Mouse (Mus musculus) neutrophil, adult 5-6 weeks (primary cell): Measurements from ENCODE around the gene Cdk9. TPM values are rescaled to one million over a fixed set of nuclear protein-coding genes. Genes with fewer than 3 reads are reported as not detected.

Experiments used
- ATAC-seq: fragments of 151-379, 151-347 bp; 2 replicates; pipeline ENCODE4 v1.8.0; 2017; ENCODE audit warnings: mild to moderate bottlenecking, moderate TSS enrichment; ENCODE audit not compliant: insufficient number of reproducible peaks, poor library complexity, low FRiP score, severe bottlenecking; ENCODE audit errors: extremely low read depth
- total RNA-seq: library from RNA; stranded (forward); fragments of 200-1000 nt; gene quantifications from 2 replicates; pipeline ENCODE4 v1.2.3, GENCODE M21; 2017

Gene Cdk9
- total RNA-seq, 1 experiment from 2014 or later, result 97.2 TPM

DNA sequence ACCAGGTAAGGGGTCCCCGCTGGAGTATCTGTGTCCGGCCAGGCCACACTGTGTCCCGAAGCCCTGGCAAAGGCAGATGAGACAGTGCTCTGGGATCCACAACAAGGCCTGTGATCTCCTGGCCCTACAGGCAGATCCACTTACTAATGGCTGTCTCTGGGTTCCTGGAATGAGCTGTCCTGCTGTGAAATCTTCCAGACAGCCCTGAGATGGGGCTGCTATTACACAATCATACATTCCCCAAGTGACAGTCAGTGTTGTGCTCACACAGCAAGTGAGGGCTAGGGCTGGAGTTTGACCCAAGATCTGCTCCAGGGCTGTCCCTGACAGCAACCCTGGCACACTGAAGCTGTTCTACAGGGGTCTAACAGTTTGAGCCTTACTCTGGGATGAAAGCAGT is 27.1 kb downstream of the Cdk9 start:
- no peak for ATAC-seq

GRCm38 (mm10) chr2:32684681-32685428 is 28.0 kb downstream of the Cdk9 start:
- no peak for ATAC-seq

GRCm38 (mm10) chr2:32683701-32684100 is 29.2 kb downstream of the Cdk9 start:
- ATAC-seq, result no peak

- no peak for ATAC-seq
These were observed 30.0 kb downstream of the Cdk9 start for GRCm38 (mm10) chr2:32682721-32683417.

DNA sequence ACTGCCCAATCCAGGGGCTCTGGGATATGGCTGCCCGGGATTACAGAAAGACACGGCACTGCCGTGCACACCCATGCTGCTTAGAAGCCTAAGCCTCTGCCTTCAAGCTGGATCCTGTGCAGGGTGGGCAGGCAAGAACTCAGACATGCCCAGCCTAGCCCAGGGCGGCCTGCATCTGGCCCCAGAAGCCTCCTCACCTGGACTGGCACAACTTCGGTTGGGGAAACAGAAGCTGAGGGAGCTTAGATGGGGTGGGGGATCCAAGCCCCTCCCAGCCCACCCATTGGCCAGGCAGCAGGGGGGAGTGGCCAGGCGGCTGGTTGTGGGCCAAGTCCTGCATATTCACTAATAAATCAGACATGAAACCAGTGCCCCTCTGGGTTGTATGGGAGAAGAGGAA is 31.1 kb downstream of the Cdk9 start:
- ATAC-seq, result no peak

GRCm38 (mm10) chr2:32680961-32681650 is 31.8 kb downstream of the Cdk9 start:
- ATAC-seq, result no peak

- no peak for ATAC-seq
These were observed 32.8 kb downstream of the Cdk9 start for GRCm38 (mm10) chr2:32680051-32680451.

DNA sequence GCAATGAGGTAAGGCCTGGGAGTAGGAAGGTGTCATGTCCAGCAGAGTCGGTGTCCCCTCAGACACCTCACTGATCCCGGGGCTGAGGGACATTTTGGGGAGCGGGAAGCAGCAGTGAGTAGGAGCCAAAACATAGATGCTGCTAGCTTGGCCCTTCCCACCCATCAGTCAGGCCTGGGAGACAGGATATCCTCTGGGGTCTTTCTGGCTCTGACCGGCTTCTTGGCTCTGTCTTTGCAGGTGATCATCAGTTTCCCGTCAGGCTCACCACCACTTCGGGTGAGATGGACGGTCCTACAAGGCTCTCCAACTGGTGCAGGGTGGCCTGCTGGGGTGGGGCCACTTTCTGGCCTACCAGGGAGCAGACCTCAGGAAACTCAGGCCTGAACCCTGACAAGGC is 35.2 kb downstream of the Cdk9 start:
- no peak for ATAC-seq

GRCm38 (mm10) chr2:32676821-32677220 is 36.1 kb downstream of the Cdk9 start:
- no peak for ATAC-seq

DNA sequence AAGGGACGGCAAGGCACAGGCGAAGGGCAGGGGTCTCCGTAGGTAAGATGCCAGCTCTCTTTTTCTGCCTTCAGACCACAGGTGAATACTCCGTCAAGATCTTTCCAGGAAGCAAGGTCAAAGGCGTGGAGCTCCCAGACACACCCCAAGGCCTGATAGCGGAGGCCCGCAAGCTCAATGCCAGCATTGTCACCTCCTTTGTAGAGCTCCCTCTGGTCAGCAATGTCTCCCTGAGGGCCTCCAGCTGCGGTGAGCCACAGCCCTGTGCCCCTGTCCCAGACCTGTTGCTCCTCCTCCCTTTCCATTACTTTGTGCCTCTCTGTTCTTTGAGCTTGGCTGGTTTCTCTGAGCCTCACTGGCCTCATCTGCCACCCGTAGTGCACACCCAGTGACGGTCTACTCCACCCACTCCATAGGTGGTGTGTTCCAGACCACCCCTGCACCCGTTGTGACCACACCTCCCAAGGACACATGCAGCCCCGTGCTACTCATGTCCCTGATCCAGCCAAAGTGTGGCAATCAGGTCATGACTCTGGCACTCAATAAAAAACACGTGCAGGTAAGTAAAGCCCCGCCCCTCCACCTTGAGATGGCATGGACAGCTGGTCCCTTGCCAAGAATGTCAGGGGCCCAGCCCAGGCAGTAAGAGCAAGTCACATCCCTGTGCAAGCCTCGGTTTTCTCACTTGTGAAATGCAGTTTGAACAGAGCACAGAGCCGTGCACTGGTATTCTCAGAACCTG is 39.5 kb downstream of the Cdk9 start:
- no peak for ATAC-seq

GRCm38 (mm10) chr2:32671907-32672595 is 40.8 kb downstream of the Cdk9 start:
- ATAC-seq, result no peak

DNA sequence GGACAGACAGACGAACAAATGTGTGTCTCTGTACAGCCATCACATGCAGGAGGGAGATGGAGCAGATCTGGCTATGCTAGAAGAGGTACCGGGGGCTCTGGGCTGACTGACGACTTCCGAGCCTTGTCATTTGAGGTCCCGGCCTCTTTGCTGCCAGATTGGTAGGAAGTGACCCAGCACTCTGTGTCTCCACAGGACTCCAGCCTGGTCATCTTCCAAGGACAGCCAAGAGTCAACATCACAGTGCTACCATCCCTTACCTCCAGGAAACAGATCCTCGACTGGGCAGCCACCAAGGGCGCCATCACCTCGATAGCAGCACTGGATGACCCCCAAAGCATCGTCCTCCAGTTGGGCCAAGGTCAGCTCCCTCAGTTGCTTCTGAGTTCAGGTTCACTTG is 41.7 kb downstream of the Cdk9 start:
- no peak for ATAC-seq

GRCm38 (mm10) chr2:32669876-32670275 is 43.0 kb downstream of the Cdk9 start:
- ATAC-seq, result no peak

- no peak for ATAC-seq
These were observed 44.7 kb downstream of the Cdk9 start for GRCm38 (mm10) chr2:32668176-32668575.

GRCm38 (mm10) chr2:32667775-32668174 is 45.1 kb downstream of the Cdk9 start:
- no peak for ATAC-seq

GRCm38 (mm10) chr2:32665853-32666252 is 47.0 kb downstream of the Cdk9 start:
- ATAC-seq, result no peak

DNA sequence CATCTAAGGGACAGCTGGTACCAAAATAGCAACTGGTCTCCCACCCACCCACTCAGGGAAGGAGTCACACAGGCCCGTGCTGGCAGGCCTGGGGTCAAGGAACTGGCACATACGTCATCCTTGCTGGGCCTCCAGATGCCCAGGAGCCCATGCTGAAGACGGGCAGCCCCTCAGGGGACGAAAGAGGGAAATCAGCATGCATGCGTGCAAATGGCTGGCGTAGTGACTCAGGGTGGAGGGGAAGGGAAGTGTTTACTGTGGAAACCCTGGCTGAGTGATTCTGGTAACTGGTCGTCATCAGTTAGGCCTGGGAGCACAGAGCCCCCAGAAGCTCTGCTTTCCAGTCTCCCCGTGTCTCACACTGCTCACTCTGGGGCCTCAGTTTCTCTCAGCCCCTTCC is 47.5 kb downstream of the Cdk9 start:
- no peak for ATAC-seq

- ATAC-seq, result no peak
These were observed 50.6 kb downstream of the Cdk9 start for GRCm38 (mm10) chr2:32662291-32662690.
